In the genomic region with DNA sequence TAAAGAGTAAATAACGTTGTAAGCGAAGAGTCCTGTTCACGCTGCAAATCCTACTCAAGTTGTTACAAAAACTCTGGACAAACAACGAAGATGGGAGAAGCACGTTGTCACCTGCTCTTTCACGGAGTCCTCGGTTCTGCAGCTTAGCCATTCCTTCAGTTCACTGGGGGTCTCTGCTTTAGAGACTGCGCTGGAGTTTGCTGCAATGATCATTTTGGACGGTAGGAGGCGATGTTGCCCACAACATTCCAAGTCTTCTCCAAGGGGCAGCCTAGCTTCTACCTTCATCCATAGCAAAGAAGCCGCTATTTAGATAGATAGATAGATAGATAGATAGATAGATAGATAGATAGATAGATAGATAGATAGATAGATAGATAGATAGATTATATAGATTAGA, we compare ENCODE assay signal across 8 mouse cellular contexts. TPM values are rescaled to one million over a fixed set of nuclear protein-coding genes. Genes with fewer than 3 reads are reported as not detected.
DNase-seq lines count a peak whose midpoint lies in the region; ATAC-seq and TF ChIP-seq lines count a peak whose summit lies in the region.

No protein-coding gene starts in this region.

- DNase-seq in thymus, adult 2 months: peak; percentile 47
- DNase-seq in thymus, adult 18-20 months: no peak
- DNase-seq in cerebellum, adult 11-12 months: peak; percentile 22
- DNase-seq in forebrain, postnatal 0 days: peak; percentile 89
- peak; percentile 88 for DNase-seq in limb, embryonic 11.5 days (ENCODE audit: low spot score)
- peak; percentile 30 to 42 for DNase-seq in natural killer cell, adult 2 months (ENCODE audit: low spot score in 2 of 2)
- peak; percentile 55 for DNase-seq in thymus, postnatal 25 days

- H3K4me3 ChIP-seq in thymus, adult 2 months (ENCODE audit: control insufficient read depth, insufficient read depth, low read length): no peak overlapping the region
- H3K4me3 ChIP-seq in forebrain, postnatal 0 days (ENCODE audit: low read depth, low read length): no peak overlapping the region
- no peak overlapping the region for H3K4me3 ChIP-seq in limb, embryonic 11.5 days (ENCODE audit: low read depth, low read length)

- H3K27me3 ChIP-seq in thymus, adult 2 months (ENCODE audit: control insufficient read depth, insufficient read depth, low read length): no peaks in the 10 kb centered on the region
- H3K27me3 ChIP-seq in forebrain, postnatal 0 days (ENCODE audit: insufficient read depth, low read length): no peaks in the 10 kb centered on the region
- no peaks in the 10 kb centered on the region for H3K27me3 ChIP-seq in limb, embryonic 11.5 days (ENCODE audit: control insufficient read depth, insufficient read depth, low read length)

- H3K27ac ChIP-seq in thymus, adult 2 months (ENCODE audit: control insufficient read depth, insufficient read depth, low read length): no peak overlapping the region
- no peak overlapping the region for H3K27ac ChIP-seq in forebrain, postnatal 0 days (ENCODE audit: low read depth, low read length)
- H3K27ac ChIP-seq in limb, embryonic 11.5 days (replicated peaks; ENCODE audit: low read depth, low read length): no peak overlapping the region

- no peaks in the 10 kb centered on the region for H3K36me3 ChIP-seq in thymus, adult 2 months (ENCODE audit: control insufficient read depth, insufficient read depth, low read length)
- no peaks in the 10 kb centered on the region for H3K36me3 ChIP-seq in forebrain, postnatal 0 days (ENCODE audit: insufficient read depth)
- H3K36me3 ChIP-seq in limb, embryonic 11.5 days (ENCODE audit: control insufficient read depth, insufficient read depth, low read length): no peaks in the 10 kb centered on the region

- no peak overlapping the region for H3K4me2 ChIP-seq in forebrain, postnatal 0 days (ENCODE audit: low read depth)
- H3K4me2 ChIP-seq in limb, embryonic 11.5 days (ENCODE audit: low read depth, severe bottlenecking): no peak overlapping the region

- H3K9ac ChIP-seq in forebrain, postnatal 0 days: no peak overlapping the region
- no peak overlapping the region for H3K9ac ChIP-seq in limb, embryonic 11.5 days (ENCODE audit: low read length)

- no peak for TF ChIP-seq POLR2A in thymus, adult 2 months (IDR thresholded peaks at IDR 0.05; ENCODE audit: control insufficient read depth, extremely low read depth, insufficient read depth, low read length, poor library complexity)

- peak; percentile 81 for ATAC-seq in forebrain, postnatal 0 days
- peak; percentile 43 for ATAC-seq in inflammation-experienced regulatory T-cells, adult 6 months
- no peak for ATAC-seq in limb, embryonic 11.5 days (ENCODE audit: insufficient number of reproducible peaks, low FRiP score, low TSS enrichment, low read depth)

- H3K4me1 ChIP-seq in thymus, adult 2 months (replicated peaks; ENCODE audit: control insufficient read depth, insufficient read depth, low read length): no peaks in the 10 kb centered on the region
- no peaks in the 10 kb centered on the region for H3K4me1 ChIP-seq in forebrain, postnatal 0 days (ENCODE audit: insufficient read depth)
- no peaks in the 10 kb centered on the region for H3K4me1 ChIP-seq in limb, embryonic 11.5 days (ENCODE audit: control insufficient read depth, insufficient read depth, low read length)

- WGBS in thymus, adult 2 months: 21% methylated on average over 11 of the region's 11 CpGs
- 9% methylated on average over 11 of the region's 11 CpGs for WGBS in forebrain, postnatal 0 days
- WGBS in limb, embryonic 11.5 days: 14% methylated on average over 11 of the region's 11 CpGs

- no peaks in the 10 kb centered on the region for H3K9me3 ChIP-seq in forebrain, postnatal 0 days (ENCODE audit: low read length)
- no peaks in the 10 kb centered on the region for H3K9me3 ChIP-seq in limb, embryonic 11.5 days (ENCODE audit: control insufficient read depth, low read length)

- no peak for TF ChIP-seq CTCF in thymus, adult 2 months (IDR thresholded peaks at IDR 0.05; ENCODE audit: borderline replicate concordance, control insufficient read depth, extremely low read depth, insufficient read depth, low read length, poor library complexity)
- TF ChIP-seq CTCF in forebrain, postnatal 0 days (IDR thresholded peaks at IDR 0.05; ENCODE audit: low read depth): peak; percentile 88

RNA-seq across cellular contexts. Expression of a gene that starts 23.7 kb away (rescaled TPM):
- polyA plus RNA-seq in thymus, adult 2 months (2012; rRNA removed): 0.07 TPM in 1 of 2 replicates, not detected in the other
- 0.38 TPM in 1 of 2 replicates, not detected in the other for total RNA-seq in forebrain, postnatal 0 days (2014; rRNA removed)
- polyA plus RNA-seq in forebrain, postnatal 0 days (2015; fragmentation: Nextera tagmentation; extraction: Ambion mirVana): not detected in 2 replicates
- polyA plus RNA-seq in inflammation-experienced regulatory T-cells, adult 6 months (2017; shearing (Covaris generic)): not detected
- not detected in 2 replicates for polyA plus RNA-seq in limb, embryonic 11.5 days (2014; fragmentation: Nextera tagmentation; extraction: Ambion mirVana)

RNA-seq across cellular contexts. Expression of a gene that starts 33.4 kb away (rescaled TPM):
- 7.2 and 9.3 TPM in 2 replicates for polyA plus RNA-seq in thymus, adult 2 months (2012; rRNA removed)
- total RNA-seq in forebrain, postnatal 0 days (2014; rRNA removed): 3.8 and 4.3 TPM in 2 replicates
- polyA plus RNA-seq in forebrain, postnatal 0 days (2015; fragmentation: Nextera tagmentation; extraction: Ambion mirVana): 3.2 and 4.4 TPM in 2 replicates
- 10 to 100 TPM in 1 of 3 experiments, 1 to 10 TPM in 2; 8.3 to 13.8 (median 9.1) TPM for polyA plus RNA-seq in inflammation-experienced regulatory T-cells, adult 6 months (2017; shearing (Covaris generic))
- polyA plus RNA-seq in limb, embryonic 11.5 days (2014; fragmentation: Nextera tagmentation; extraction: Ambion mirVana): 33.4 and 33.6 TPM in 2 replicates

Comparison
In these comparisons a context has a peak if more than half of its experiments do, and no peak if none do; other contexts are left out.
1. DNase-seq: peak in thymus, adult 2 months (single experiment), cerebellum, adult 11-12 months (single experiment), forebrain, postnatal 0 days (single experiment), limb, embryonic 11.5 days (single experiment), natural killer cell, adult 2 months (2 of 2) and thymus, postnatal 25 days (single experiment); none in thymus, adult 18-20 months (0 of 2).